Mouse (Mus musculus) layer of hippocampus, postnatal 25 days (tissue): ENCODE results near the gene Arrb1. TPM values are rescaled to one million over a fixed set of nuclear protein-coding genes. Genes with fewer than 3 reads are reported as not detected.

Experiments
- DNase-seq, 2 experiments: peaks; one replicate each; pipeline ENCODE4 v3.0.0; 2022; ENCODE audit warnings: mixed read lengths in 2 of 2, low spot score in 1 of 2; ENCODE audit errors: extremely low spot score in 1 of 2
- microRNA-seq, 2 experiments: library from miRNA; unstranded; fragments of <30 nt; microRNA quantifications; one replicate each; pipeline ENCODE4 v1.2.0; 2021
- total RNA-seq, 2 experiments: library from RNA; stranded (reverse); gene quantifications; 2 replicates each; pipeline ENCODE4 v1.2.3; 2021

Gene Arrb1
- total RNA-seq, 2 experiments from 2014 or later = 135 to 152 TPM

DNA sequence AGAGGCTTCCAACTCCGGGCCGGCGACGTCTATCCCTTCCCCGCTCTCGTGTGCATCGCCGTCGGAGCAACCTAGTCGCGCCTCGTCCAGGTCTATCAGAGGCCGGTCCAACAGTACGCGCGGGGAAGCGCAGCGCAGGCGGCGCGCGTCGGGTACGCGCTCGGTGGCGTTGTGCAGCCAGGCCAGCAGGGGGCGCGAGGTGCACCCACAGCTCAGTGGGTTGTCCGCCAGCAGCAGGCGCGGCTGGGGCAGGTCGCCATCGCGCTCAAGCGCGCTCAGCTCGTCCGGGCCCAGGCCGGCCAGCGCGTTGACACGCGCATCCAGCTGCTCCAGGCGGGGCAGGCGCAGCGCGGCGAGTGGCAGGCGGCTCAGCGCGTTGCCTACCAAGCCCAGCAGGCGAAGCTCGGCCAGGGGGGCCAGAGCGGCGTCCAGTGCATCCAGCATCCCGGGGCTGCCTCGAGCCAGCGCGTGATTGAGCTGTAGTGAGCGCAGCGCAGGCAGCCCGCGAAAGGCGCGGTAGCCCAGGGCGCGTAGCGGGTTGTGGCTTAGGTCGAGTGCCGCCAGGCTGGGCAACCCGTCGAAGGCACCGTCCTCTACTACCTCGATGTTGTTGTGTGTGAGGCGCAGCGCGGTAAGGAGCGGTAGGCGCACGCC lies 90.6 kb downstream of the Arrb1 start:
- DNase-seq = peak; percentile 88 to 90

DNA sequence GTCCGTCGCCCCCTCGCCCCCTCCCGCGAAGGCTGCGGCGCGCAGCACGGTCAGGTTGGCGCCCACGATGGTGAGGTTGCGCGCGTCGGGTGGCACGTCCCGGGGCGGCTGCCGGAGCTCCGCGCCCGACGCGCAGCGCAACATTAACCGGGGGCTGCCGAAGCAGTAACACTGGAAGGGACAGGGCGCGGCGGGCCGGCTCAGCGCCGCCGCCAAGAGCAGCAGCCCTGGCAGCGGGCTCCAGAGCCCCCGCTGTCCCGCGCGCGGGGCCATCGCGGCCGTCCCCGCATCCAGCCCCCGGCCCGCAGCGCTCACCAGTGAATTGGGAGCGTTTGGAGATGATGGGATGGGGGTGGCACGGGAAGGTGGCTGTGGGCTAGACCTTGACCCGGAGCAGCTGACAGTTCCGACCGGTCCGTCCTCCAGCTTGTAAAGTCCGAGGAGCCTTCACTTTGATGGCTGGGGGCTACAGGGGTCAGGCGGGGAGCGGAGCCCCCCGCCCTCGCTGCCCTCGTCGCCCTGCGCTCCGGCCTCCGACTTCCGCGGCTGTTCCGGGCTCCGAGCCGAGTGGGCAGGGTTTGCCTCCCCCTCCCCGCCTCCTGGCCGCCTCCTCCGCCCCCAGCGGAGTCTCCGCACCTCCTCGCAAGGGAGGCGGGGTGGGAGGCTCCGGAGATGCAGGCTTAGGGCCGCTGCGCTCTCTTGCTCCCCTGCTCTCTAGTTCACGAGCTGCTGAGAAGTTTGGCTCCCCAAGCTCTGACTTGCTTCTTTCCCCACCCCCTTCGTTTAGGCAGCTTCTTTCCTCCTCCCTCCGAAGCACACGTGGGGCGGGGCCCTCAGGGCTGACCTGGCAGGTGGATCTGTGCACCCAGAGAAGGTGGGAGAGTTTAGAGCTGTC lies 91.4 kb downstream of the Arrb1 start, which contains the start of gene Tpbgl:
TSS of gene Tpbgl (minus strand) at position 728 of the 895 bp plus-strand sequence.
- no peak for DNase-seq

DNA sequence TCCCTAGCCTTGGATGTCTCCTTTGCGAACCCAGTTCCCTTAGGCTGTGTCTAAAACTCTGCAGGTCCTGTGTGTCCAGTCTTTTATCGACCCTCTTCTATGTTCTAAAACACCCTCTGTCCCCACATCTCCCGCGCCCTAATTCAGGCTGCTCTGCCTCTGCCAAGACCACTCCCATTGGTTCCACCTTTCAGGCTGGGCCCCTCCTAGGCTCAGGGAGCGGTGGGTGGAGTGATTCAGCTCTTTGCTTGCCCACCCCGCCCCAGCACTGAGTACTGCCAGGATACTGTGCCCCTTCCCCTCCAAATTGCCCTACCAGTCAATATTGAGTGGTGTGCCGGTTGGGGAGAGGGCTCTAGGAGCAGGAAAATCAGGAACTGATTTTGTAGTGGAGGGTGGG lies 92.1 kb downstream of the Arrb1 start:
- no peak for DNase-seq

DNA sequence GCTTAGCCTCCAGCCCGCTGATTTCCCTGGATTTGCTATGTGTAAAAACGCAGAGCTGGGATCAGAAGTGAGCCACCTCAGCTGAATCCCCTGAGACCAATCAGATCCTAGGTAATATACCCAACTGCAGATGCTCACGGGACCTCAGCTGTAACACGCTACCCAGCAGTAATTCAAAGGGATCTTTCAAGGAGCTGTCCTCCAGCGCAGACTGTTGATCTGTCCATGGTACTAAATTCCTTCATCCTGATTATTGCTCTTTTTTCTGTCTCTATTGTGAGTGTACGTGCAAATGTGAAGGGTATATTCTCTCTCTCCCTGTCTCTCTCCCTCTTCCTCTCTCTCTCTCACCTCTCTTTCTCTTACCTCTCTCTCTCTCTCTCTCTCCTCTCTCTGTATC lies 97.0 kb downstream of the Arrb1 start:
- DNase-seq = no peak

DNA sequence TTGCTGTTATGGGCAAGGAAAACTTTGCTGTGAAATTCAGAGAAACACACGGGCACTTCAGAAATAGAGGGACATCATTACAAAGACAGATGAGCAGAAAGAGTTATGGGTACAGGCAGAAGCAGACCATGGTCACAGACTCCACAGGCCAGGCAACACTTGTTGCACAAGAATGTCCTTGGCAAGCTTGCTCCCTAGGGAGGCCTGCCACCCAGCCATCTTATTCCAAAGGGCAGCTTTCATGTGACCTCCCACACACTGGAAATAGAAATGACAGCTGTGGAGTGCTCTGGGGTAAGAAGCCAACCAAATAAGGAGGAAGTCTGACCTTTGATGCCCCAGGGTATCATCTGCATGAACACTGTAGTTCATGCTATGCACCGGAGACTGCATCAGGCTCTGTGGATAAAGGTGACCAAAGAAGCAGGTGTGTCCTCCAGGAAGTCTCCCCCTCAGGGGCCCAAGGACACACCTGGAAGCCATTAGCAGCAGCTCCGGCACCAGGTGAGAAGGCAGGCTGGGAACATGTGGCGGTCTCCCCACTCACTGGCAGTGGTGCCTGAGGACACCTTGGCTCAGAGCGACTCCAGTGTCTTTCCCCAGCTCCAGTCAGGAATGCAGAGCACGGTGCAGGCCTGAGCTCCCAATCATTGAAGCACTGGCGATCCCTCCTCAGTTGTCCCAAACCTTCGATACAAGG lies 98.8 kb downstream of the Arrb1 start:
- DNase-seq = no peak

DNA sequence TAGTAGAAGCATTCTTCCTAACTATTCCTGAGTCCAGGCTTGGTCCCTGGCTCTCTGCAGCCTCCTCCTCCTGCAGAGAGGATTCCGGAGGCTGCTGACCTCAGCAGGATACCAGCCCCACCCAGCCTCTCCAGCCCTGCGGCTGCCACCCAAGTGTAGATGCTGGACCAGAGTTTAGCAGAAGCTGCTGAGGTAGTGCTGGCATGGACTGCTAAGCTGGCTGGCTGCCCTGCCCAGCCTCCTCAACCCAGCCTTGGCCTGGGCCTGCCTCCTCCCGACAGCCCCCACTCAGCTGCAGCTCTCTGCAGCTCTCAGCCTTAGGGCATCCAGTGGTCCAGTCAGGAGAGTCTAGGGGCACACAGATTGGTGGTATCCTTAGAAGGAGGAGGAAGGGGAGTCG lies 106.0 kb downstream of the Arrb1 start:
- DNase-seq = no peak

DNA sequence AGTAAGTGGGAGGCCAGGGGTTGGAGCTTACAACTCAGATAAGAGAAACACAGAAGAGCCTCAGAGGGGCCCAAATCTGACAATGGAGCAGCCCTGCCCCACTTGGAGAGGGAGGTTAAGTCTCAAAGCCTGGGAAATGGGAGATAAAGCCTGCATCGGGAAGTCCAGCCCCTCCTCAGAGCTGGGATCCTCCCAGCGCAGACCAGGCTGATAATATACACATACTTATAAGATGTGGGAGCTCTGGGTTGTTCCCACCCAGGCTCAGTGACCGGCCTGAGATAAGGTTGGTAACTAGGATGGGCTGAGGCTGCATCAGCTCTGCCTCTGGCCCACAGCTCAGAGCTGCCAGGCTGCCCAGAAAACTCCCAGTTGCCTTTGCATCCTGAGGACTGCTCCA lies 106.8 kb downstream of the Arrb1 start:
- no peak for DNase-seq

DNA sequence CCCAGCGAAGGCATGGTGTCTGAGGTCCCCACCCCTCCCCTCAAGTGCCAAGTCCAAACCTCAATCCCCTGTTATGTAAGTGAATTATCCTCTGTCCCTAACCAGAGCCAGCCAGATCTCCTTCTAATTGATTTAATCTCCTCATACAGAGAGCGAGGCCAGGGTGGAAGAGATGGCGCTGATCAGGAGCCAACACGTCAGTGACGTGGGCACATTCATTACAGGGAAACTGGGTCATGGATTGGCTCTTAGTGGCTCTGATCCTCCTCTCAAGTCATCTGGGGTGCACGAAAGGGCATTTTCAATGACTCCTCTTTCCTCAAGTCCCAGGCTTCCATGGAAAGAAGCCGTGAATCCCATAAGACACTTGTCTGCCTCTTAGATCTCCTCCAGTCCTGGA lies 109.4 kb downstream of the Arrb1 start:
- no peak for DNase-seq

DNA sequence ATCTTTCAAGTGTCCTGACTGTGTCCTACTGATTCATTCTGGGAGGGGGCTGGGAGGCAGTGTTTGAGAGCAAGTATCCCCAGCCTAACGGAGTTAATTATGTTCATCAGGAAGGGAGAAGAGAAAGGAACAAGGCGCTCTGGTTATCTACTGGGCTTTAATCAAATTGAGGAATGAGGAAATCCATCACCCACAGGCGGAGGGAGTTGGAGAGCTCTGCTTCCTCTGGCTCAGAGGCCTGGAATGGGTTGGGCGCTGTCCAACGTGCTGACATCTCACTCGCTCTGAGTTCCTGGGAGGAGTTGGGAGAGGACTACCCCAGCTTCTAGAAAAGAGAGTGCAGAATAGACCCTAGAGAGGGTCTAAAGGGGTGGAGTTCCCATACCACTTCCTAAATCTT lies 113.4 kb downstream of the Arrb1 start:
- DNase-seq = peak in 1 of 2 experiments; percentile 42

DNA sequence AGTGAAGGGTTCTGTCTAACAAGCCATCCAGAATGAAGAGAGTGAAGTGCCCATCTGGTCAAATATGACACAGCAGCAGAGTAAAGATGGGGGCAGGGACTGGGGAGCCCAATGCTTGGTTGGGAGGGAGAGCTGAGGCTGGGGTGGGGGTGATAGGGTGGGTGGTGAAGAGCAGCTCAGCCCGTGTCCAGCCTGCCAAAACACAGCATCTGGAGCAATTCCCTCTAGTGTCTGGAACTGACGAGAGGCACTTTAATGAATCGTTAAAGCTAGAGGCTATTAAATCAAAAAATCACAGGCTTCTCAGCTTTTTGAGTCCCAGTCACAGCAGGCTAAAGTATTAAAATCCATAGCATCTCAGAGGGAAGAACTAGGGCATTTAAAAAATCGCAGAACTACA lies 114.3 kb downstream of the Arrb1 start:
- no peak for DNase-seq

DNA sequence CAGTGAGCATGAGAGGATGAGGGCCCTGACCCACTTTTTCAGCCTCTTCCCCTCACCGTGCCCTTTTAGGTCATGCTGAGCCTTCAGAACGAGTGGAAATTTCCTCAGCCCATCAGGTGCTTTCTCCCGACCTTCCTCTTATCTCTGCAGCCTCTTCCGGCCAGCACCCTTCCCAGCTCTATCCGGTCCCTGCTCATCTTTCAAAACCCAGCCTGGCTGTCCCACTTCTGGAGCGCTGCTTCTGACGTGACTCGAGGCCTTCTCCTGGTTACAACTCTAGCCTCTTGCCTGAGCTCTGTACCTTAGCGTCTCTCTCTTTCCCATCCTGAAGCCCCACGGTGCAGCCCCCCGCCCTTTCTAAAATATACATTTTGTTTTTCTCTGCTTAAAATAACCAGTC lies 119.0 kb downstream of the Arrb1 start:
- no peak for DNase-seq

Small RNAs within 50 kb of the gene (microRNA-seq; reads per million reads assigned to microRNA genes)
- gene Mir326 = 759 to 831 reads per million in 2 experiments

Other genes starting within 250 kb of the Arrb1 start
- gene Serpinh1, start 182.2 kb upstream of the Arrb1 start, total RNA-seq = 10 to 100 TPM; 29.1 to 30.3 TPM
- 10 to 100 TPM; 20.3 to 26.2 TPM for gene Gdpd5, start 154.1 kb upstream of the Arrb1 start, total RNA-seq
- gene Klhl35, start 69.5 kb upstream of the Arrb1 start, total RNA-seq = 1 to 10 TPM; 2.2 to 3.5 TPM
- 100 to 1,000 TPM; 250 to 278 TPM for gene Rps3, start 51.7 kb upstream of the Arrb1 start, total RNA-seq
- gene Tpbgl, start 91.6 kb downstream of the Arrb1 start, total RNA-seq = 1 to 10 TPM; 6.1 TPM
- gene Slco2b1, start 175.9 kb downstream of the Arrb1 start, total RNA-seq = 10 to 100 TPM; 13.0 to 17.1 TPM
- gene Olfr520, start 194.8 kb downstream of the Arrb1 start, total RNA-seq = not detected
- gene Olfr521, start 228.0 kb downstream of the Arrb1 start, total RNA-seq = not detected